Mouse (Mus musculus) lung, embryonic 16.5 days (tissue): ENCODE data around the gene Serpinc1. TPM values are rescaled to one million over a fixed set of nuclear protein-coding genes. Genes with fewer than 3 reads are reported as not detected.
A peak's percentile ranks its signal among the peaks of the same experiment; 100 is the strongest.

Source experiments
- ATAC-seq: fragments of 200-750 bp; cut with Nextera tagmentation; 2 replicates; pipeline ENCODE4 v1.8.0; 2017; ENCODE audit warnings: low read depth, mild to moderate bottlenecking, moderate library complexity
- H3K27ac ChIP-seq: fragments of 300-500 bp; sonication (generic); 2 replicates; pipeline ENCODE4 v1.5.1; 2014; ENCODE audit warnings: mild to moderate bottlenecking, control low read depth, low read length
- H3K27me3 ChIP-seq: fragments of 300-500 bp; sonication (generic); 2 replicates; pipeline ENCODE4 v1.6.1; 2014; ENCODE audit warnings: low read depth, low read length, mixed read lengths; ENCODE audit not compliant: control insufficient read depth, insufficient read depth
- H3K36me3 ChIP-seq: fragments of 300-500 bp; sonication (generic); 2 replicates; pipeline ENCODE4 v1.6.1; 2014; ENCODE audit warnings: low read length; ENCODE audit not compliant: control insufficient read depth, insufficient read depth
- H3K4me1 ChIP-seq: fragments of 300-500 bp; sonication (generic); replicated peaks from 2 replicates; pipeline ENCODE4 v1.6.1; 2014; ENCODE audit warnings: low read length, mixed read lengths; ENCODE audit not compliant: control insufficient read depth, insufficient read depth
- H3K4me2 ChIP-seq: fragments of 300-500 bp; sonication (generic); 2 replicates; pipeline ENCODE4 v1.6.1; 2014; ENCODE audit warnings: low read depth, low read length, control low read depth
- H3K4me3 ChIP-seq: fragments of 300-500 bp; sonication (generic); 2 replicates; pipeline ENCODE4 v1.5.1; 2014; ENCODE audit warnings: mild to moderate bottlenecking, low read length, control low read depth
- H3K9ac ChIP-seq: fragments of 300-500 bp; sonication (generic); 2 replicates; pipeline ENCODE4 v1.6.1; 2014; ENCODE audit warnings: low read length, control low read depth
- H3K9me3 ChIP-seq: fragments of 300-500 bp; sonication (generic); 2 replicates; pipeline ENCODE4 v1.6.1; 2016; ENCODE audit warnings: low read length; ENCODE audit not compliant: control insufficient read depth
- WGBS: fragments of 180-500 bp; shearing (Covaris S2); extraction: QIAGEN DNeasy Blood & Tissue Kit; methylation state at CpG from one replicate; pipeline ENCODE4 v1.1.7; 2014; 5-methylcytosine and 5-hydroxymethylcytosine counted together
- polyA plus RNA-seq: library from polyadenylated mRNA; unstranded; fragments of >200 nt; fragmentation: Nextera tagmentation; extraction: Ambion mirVana; gene quantifications from 2 replicates; pipeline ENCODE4 v1.2.1, GENCODE M21; 2015

The Serpinc1 gene
- polyA plus RNA-seq, 1 experiment from 2014 or later = 2.8 TPM

GRCm38 (mm10) chr1:161037599-161037998, 59.2 kb downstream of the Serpinc1 start:
- Histone ChIP-seq H3K27ac (no peak overlapping the region), H3K27me3 (no peaks in the 10 kb centered on the region), H3K36me3 (peaks cover 26% of the 10 kb centered on the region), H3K4me1 (peaks cover 15% of the 10 kb centered on the region), H3K4me2 (peak overlapping the region; percentile 47), H3K9ac (peak overlapping the region; percentile 42), H3K4me3 (peak overlapping the region; percentile 32), H3K9me3 (no peaks in the 10 kb centered on the region)
- no peak for ATAC-seq
- WGBS = 10% methylated on average over 3 of the region's 3 CpGs

DNA sequence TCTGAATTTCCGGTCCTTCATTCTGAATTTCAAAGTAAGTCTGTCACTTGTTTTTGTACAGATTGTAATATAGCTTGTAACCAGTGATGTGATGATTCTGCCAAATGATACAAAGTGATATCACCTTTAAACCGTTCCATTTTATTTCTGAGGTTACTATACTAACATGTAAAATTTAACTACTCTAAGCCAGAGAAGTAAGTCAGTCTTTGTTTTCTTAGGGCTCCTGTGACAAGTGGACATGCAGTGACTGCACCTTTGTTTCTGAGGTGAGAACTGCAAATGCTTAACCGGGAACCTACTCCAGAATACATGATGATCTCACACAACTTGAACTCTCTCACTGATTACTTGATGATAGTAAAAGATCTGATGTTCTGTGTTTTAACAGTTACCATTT, 59.6 kb downstream of the Serpinc1 start:
- peak overlapping the region; percentile 31; the same call in 1 of the 2 replicates for H3K4me2 ChIP-seq
- 34% methylated on average over 3 of the region's 3 CpGs for WGBS
- no peaks in the 10 kb centered on the region for H3K27me3 ChIP-seq
- no peaks in the 10 kb centered on the region for H3K9me3 ChIP-seq
- ATAC-seq = no peak
- no peak overlapping the region for H3K9ac ChIP-seq
- peak overlapping the region; percentile 15; the same call in 1 of the 2 replicates for H3K4me3 ChIP-seq
- peak overlapping the region; percentile 13; the same call in 1 of the 2 replicates for H3K27ac ChIP-seq
- peaks cover 15% of the 10 kb centered on the region for H3K4me1 ChIP-seq
- H3K36me3 ChIP-seq = peaks cover 26% of the 10 kb centered on the region

DNA sequence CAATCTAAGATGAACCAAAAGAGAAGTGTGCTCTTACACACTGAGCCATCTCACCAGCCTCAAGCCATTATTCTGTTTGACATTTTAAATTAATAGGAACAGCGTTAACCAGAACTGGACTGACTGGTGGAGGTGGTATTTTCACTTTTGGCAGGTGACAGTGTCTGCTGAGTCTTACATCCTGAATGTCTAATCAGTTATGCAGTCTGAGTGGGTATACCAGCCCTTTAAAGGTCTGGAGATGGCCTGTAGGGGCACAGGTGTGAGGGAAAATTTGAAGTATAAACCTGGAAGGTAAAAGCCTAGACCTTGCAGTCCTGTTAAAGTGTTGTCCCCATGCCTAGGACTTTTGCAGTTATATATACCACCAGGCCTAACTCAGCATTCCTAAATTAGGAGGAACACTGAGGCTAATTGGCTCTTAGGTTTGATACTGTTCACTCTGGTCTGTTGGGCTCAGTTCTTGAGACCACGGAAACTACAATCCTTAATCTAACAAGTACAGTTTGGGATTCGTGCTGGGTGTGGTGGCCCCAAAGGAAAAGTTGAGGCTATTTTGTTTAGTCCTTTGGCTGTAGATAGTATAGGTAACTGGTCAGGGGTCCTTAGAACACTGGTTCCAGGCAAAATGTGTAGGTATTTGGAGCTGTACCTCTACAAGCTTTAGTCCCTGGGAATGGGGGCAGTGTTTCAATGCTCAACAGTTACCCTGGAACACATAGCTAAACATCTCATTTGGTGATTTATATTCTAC, 60.8 kb downstream of the Serpinc1 start:
- Histone ChIP-seq H3K4me2 (no peak overlapping the region), H3K27ac (peak overlapping the region; percentile 24; the same call in 1 of the 2 replicates), H3K9me3 (no peaks in the 10 kb centered on the region), H3K27me3 (no peaks in the 10 kb centered on the region), H3K4me1 (peaks cover 11% of the 10 kb centered on the region), H3K4me3 (no peak overlapping the region), H3K9ac (no peak overlapping the region), H3K36me3 (peaks cover 26% of the 10 kb centered on the region)
- WGBS = 12% methylated on average over 3 of the region's 3 CpGs
- no peak for ATAC-seq

DNA sequence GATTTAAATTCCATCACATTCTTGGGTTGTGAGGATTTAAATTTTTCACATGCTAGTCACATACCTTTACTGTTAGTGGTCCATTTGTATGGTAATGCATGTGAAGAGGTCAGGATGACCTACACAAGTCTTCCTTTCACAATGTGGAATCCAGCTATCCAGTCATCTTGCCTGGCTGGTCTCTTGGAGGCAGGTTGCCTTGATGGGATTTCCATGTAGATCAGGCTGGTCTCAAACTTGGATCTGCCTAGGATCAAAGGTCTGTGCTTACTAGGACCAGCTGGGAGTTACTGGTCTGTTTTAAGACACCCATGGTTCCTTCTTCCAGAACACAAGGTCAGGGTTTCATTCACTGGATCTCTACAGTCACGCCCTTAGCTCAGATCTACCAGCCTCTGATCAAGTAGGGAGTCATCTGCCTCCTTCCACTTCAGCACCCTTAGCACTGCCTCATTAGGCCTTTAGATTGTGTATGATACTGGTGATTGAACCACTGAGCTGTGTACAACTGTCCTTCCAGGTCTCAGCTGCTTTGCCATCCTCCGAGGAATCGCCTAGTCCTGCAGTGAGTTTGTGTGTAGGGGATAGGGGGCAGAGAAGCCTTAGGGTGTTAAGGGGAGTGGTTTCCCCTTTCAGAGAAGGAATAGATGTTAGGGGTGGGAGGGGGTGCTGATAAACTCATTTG, 61.5 kb downstream of the Serpinc1 start:
- peaks cover 28% of the 10 kb centered on the region for H3K36me3 ChIP-seq

DNA sequence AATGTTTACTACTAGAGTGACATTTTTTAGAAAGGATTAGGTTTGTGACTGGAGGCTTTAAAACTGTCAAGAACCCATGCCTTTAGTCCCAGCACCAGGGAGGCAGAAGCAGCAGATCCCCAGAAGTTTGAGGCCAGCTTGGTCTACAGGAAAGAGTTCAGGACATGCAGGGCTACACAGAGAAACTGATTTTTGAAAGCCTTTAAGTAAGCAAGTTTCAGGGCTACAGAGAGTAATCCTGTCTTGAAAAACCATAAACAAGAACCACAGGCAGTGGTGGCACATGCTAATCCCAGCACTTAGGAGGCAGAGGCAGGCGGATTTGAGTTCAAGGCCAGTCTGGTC, 62.0 kb downstream of the Serpinc1 start:
- H3K27me3 ChIP-seq = no peaks in the 10 kb centered on the region
- H3K9ac ChIP-seq = no peak overlapping the region
- WGBS = 45% methylated on average over 1 of the region's 1 CpGs
- no peak overlapping the region for H3K4me2 ChIP-seq
- peaks cover 31% of the 10 kb centered on the region for H3K36me3 ChIP-seq
- no peak overlapping the region for H3K4me3 ChIP-seq
- H3K27ac ChIP-seq = peak overlapping the region; percentile 16
- H3K4me1 ChIP-seq = peaks cover 11% of the 10 kb centered on the region
- H3K9me3 ChIP-seq = no peaks in the 10 kb centered on the region
- no peak for ATAC-seq

More for the DNA sequence above, 61.5 kb downstream of the Serpinc1 start:
- peak; percentile 8 for ATAC-seq
- 13% methylated on average over 3 of the region's 3 CpGs for WGBS
- H3K27ac ChIP-seq = peak overlapping the region; percentile 63
- H3K9me3 ChIP-seq = no peaks in the 10 kb centered on the region
- H3K27me3 ChIP-seq = no peaks in the 10 kb centered on the region
- no peak overlapping the region for H3K9ac ChIP-seq
- no peak overlapping the region for H3K4me2 ChIP-seq
- peaks cover 11% of the 10 kb centered on the region for H3K4me1 ChIP-seq
- no peak overlapping the region for H3K4me3 ChIP-seq

DNA sequence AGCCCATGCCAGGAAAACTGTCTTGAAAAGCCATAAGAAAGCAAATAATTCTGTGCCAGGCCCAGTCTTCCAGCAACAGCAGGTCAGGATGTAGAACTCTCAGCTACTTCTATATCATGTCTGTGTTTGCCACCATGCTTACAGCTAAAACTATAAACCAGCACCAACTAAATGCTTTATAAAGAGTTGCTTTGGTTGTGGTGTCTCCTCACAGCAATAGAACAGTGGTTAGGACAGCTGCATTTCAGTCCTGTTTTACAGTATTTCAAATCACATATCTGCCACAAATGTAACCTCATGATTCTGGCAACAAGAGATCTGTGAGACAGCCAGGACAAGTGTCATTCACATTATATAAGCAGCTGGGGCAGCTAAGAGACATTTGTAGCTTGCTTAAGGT, 62.5 kb downstream of the Serpinc1 start:
- Histone ChIP-seq H3K27me3 (no peaks in the 10 kb centered on the region), H3K4me1 (peaks cover 11% of the 10 kb centered on the region), H3K9me3 (no peaks in the 10 kb centered on the region), H3K4me3 (no peak overlapping the region), H3K36me3 (peaks cover 31% of the 10 kb centered on the region), H3K27ac (peak overlapping the region; percentile 16; the same call in 1 of the 2 replicates), H3K9ac (no peak overlapping the region), H3K4me2 (no peak overlapping the region)
- no peak for ATAC-seq

DNA sequence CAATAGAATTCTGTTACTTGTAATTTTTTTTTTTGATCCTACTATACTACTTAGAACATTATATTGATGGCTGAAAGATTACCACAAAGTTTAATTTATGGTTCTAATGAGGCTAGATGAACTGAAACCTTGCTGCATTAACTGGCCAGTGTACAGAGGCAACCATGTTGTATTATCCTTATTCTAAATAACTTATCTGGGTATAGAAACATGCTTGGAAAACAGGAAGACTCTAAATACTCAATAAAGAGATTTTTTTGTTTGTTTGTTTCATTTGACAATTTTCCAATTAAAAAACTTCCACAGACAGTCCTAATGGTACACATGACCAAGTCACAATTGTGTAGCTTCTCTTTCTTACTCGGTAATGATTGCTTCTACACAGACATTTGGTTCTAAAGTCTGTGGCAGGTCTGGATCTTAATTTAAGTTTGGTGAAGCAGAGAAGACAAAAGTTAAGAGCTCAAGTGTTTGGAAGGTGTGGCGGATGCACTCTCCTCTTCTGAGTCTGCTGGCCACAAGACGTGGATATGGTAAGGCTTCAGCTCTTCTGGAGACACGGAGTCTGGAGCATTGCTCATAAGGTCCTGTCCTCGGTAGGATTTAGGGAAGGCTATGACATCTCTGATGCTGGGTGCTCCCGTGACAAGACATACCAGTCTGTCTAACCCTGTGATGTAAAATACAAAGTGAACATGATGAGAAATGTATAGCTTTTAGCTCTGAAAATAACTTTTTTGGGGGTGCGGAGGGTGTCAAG, 63.1 kb downstream of the Serpinc1 start:
- H3K27ac ChIP-seq = no peak overlapping the region; the same call in 1 of the 2 replicates
- peaks cover 29% of the 10 kb centered on the region for H3K36me3 ChIP-seq
- WGBS = 80% methylated on average over 7 of the region's 7 CpGs
- no peak overlapping the region for H3K4me3 ChIP-seq
- peaks cover 11% of the 10 kb centered on the region for H3K4me1 ChIP-seq
- no peak overlapping the region for H3K9ac ChIP-seq
- H3K4me2 ChIP-seq = no peak overlapping the region
- H3K27me3 ChIP-seq = no peaks in the 10 kb centered on the region
- no peaks in the 10 kb centered on the region for H3K9me3 ChIP-seq
- no peak for ATAC-seq

DNA sequence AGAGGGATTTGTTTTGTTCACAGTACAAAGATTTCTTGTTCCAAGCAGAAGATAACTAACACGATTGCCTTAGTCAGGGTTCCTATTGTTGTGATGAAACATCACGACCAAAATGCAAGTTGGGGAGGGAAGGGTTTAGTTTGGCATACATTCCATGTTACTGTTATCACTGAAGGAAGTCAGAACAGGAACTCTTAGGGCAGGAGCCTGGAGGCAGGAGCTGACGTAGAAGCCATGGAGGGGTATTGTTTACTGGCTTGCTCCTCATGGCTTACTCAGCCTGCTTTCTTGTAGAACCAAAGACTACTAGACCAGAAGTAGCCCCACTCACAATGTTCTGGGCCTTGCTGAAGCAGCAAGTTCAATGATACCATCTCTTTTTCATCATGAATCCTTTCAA, 68.6 kb downstream of the Serpinc1 start:
- Histone ChIP-seq H3K4me1 (no peaks in the 10 kb centered on the region), H3K27ac (no peak overlapping the region), H3K4me3 (no peak overlapping the region), H3K9ac (no peak overlapping the region), H3K4me2 (no peak overlapping the region), H3K9me3 (no peaks in the 10 kb centered on the region), H3K27me3 (no peaks in the 10 kb centered on the region), H3K36me3 (peaks cover 6% of the 10 kb centered on the region; the same call in 1 of the 2 replicates)
- 81% methylated on average over 3 of the region's 3 CpGs for WGBS
- ATAC-seq = no peak
